Mouse (Mus musculus) E14TG2a.4 (cell line): ENCODE measurements around the gene Yipf3.

Experiments used
- H3K27me3 ChIP-seq: 2 replicates; pipeline ENCODE4 v1.6.1; 2014; ENCODE audit warnings: low read length, control low read depth; ENCODE audit not compliant: insufficient read depth
- H3K36me3 ChIP-seq: 2 replicates; pipeline ENCODE4 v1.6.1; 2014; ENCODE audit warnings: low read length, control low read depth; ENCODE audit not compliant: insufficient read depth
- H3K4me1 ChIP-seq: replicated peaks from 2 replicates; pipeline ENCODE4 v1.6.1; 2014; ENCODE audit warnings: low read depth, low read length, control low read depth
- H3K4me3 ChIP-seq: replicated peaks from 2 replicates; pipeline ENCODE4 v1.5.1; 2014; ENCODE audit warnings: mild to moderate bottlenecking, low read length
- H3K9me3 ChIP-seq: 2 replicates; pipeline ENCODE4 v1.6.1; 2014; ENCODE audit warnings: low read length, control low read depth
- CTCF ChIP-seq: conservative IDR thresholded peaks from 2 replicates; pipeline ENCODE4 v1.5.1; 2014; ENCODE audit warnings: low read length
- NANOG ChIP-seq: IDR thresholded peaks from 2 replicates; pipeline ENCODE4 v1.6.1; 2014; ENCODE audit warnings: borderline replicate concordance, low read length, mixed read lengths
- POU5F1 ChIP-seq: IDR thresholded peaks from 2 replicates; pipeline ENCODE4 v1.6.1; 2014; ENCODE audit warnings: low read length, borderline replicate concordance

The Yipf3 gene

GRCm38 (mm10) chr17:46283140-46283539 is 35.3 kb downstream of the Yipf3 start:
- Histone ChIP-seq H3K4me1 (peaks cover 78% of the 10 kb centered on the region), H3K4me3 (peak overlapping the region; percentile 87), H3K9me3 (no peaks in the 10 kb centered on the region), H3K36me3 (peaks cover 36% of the 10 kb centered on the region), H3K27me3 (no peaks in the 10 kb centered on the region)
- no peak for TF ChIP-seq CTCF
- no peak for TF ChIP-seq NANOG
- TF ChIP-seq POU5F1: no peak

GRCm38 (mm10) chr17:46283911-46284310 is 36.0 kb downstream of the Yipf3 start:
- Histone ChIP-seq H3K9me3 (no peaks in the 10 kb centered on the region), H3K4me1 (peaks cover 76% of the 10 kb centered on the region), H3K27me3 (no peaks in the 10 kb centered on the region), H3K4me3 (no peak overlapping the region), H3K36me3 (peaks cover 29% of the 10 kb centered on the region)
- no peak for TF ChIP-seq POU5F1
- no peak for TF ChIP-seq NANOG
- TF ChIP-seq CTCF: no peak

- H3K9me3 ChIP-seq: no peaks in the 10 kb centered on the region
- no peak for TF ChIP-seq NANOG
- no peak for TF ChIP-seq CTCF
- TF ChIP-seq POU5F1: no peak
- no peaks in the 10 kb centered on the region for H3K27me3 ChIP-seq
- H3K4me3 ChIP-seq: 0 out of 2 replicates have a peak overlapping the region, but pooled peaks have one; percentile 29
- peaks cover 71% of the 10 kb centered on the region for H3K4me1 ChIP-seq
- H3K36me3 ChIP-seq: peaks cover 21% of the 10 kb centered on the region
These were observed 36.8 kb downstream of the Yipf3 start for GRCm38 (mm10) chr17:46284653-46285052.

GRCm38 (mm10) chr17:46285407-46285806 is 37.5 kb downstream of the Yipf3 start:
- Histone ChIP-seq H3K27me3 (no peaks in the 10 kb centered on the region), H3K36me3 (peaks cover 14% of the 10 kb centered on the region), H3K4me1 (peaks cover 65% of the 10 kb centered on the region), H3K4me3 (no peak overlapping the region), H3K9me3 (no peaks in the 10 kb centered on the region)
- TF ChIP-seq NANOG: no peak
- TF ChIP-seq POU5F1: no peak
- TF ChIP-seq CTCF: no peak

GRCm38 (mm10) chr17:46287678-46288095 is 39.8 kb downstream of the Yipf3 start:
- H3K4me1 ChIP-seq: peaks cover 46% of the 10 kb centered on the region
- H3K9me3 ChIP-seq: no peaks in the 10 kb centered on the region
- no peaks in the 10 kb centered on the region for H3K36me3 ChIP-seq
- 0 out of 2 replicates have a peak, but pooled peaks cover 5% of the 10 kb centered on the region for H3K27me3 ChIP-seq
- TF ChIP-seq CTCF (no peak), NANOG (no peak), POU5F1 (no peak)
- H3K4me3 ChIP-seq: no peak overlapping the region

- Histone ChIP-seq H3K27me3 (peaks cover 79% of the 10 kb centered on the region), H3K4me3 (no peak overlapping the region), H3K9me3 (no peaks in the 10 kb centered on the region), H3K36me3 (no peaks in the 10 kb centered on the region), H3K4me1 (peaks cover 23% of the 10 kb centered on the region)
- TF ChIP-seq CTCF: no peak; the same call in 1 of the 2 replicates
- no peak for TF ChIP-seq NANOG
- no peak for TF ChIP-seq POU5F1
These were observed 48.7 kb downstream of the Yipf3 start for GRCm38 (mm10) chr17:46296601-46297000.

- Histone ChIP-seq H3K36me3 (no peaks in the 10 kb centered on the region), H3K27me3 (peaks cover 81% of the 10 kb centered on the region), H3K4me1 (peaks cover 27% of the 10 kb centered on the region), H3K9me3 (no peaks in the 10 kb centered on the region), H3K4me3 (peak overlapping the region; percentile 80)
- TF ChIP-seq CTCF (no peak), POU5F1 (no peak), NANOG (no peak)
These were observed 49.1 kb downstream of the Yipf3 start for GRCm38 (mm10) chr17:46297028-46297363.

- Histone ChIP-seq H3K4me3 (peak within 1 kb of the TSS; percentile 80), H3K9me3 (no peaks in the 10 kb centered on the region), H3K4me1 (peaks cover 33% of the 10 kb centered on the region), H3K36me3 (no peaks in the 10 kb centered on the region), H3K27me3 (peaks cover 78% of the 10 kb centered on the region)
- TF ChIP-seq POU5F1: no peak
- TF ChIP-seq CTCF: no peak
- no peak for TF ChIP-seq NANOG
These were observed 49.7 kb downstream of the Yipf3 start, which contains the start of gene Dlk2 for GRCm38 (mm10) chr17:46297364-46298219. Gene Dlk2 (plus strand): TSS chr17:46297421.
